Mouse (Mus musculus) left cerebral cortex, adult 2 months (tissue): ENCODE results near the gene Klrb1f. TPM values are rescaled to one million over a fixed set of nuclear protein-coding genes. Genes with fewer than 3 reads are reported as not detected.

Experiments
- DNase-seq, 2 experiments: peaks; one replicate each; pipeline ENCODE4 v3.0.0; 2021 to 2022; ENCODE audit warnings: low spot score in 2 of 2, mixed read lengths in 1 of 2; ENCODE audit errors: extremely low spot score in 1 of 2
- H3K27ac ChIP-seq: fragments of 200-600 bp; 2 replicates; pipeline ENCODE4 v1.8.1; 2022
- H3K4me3 ChIP-seq: fragments of 200-600 bp; 2 replicates; pipeline ENCODE4 v1.8.1; 2022
- CTCF ChIP-seq: fragments of 200-600 bp; IDR thresholded peaks from 2 replicates; pipeline ENCODE4 v1.8.1; 2022; ENCODE audit warnings: antibody characterized with exemption, mild to moderate bottlenecking, moderate library complexity
- intact Hi-C: fragments of 180-260 bp; cut with DNase I; formaldehyde crosslinking; loops from one replicate; pipeline ENCODE4 v1.15.1; 2025
- total RNA-seq, 2 experiments: library from RNA; stranded (reverse); gene quantifications; 2 replicates each; pipeline ENCODE4 v1.2.3; 2021

The Klrb1f gene
- total RNA-seq, 2 experiments from 2014 or later: not detected

DNA sequence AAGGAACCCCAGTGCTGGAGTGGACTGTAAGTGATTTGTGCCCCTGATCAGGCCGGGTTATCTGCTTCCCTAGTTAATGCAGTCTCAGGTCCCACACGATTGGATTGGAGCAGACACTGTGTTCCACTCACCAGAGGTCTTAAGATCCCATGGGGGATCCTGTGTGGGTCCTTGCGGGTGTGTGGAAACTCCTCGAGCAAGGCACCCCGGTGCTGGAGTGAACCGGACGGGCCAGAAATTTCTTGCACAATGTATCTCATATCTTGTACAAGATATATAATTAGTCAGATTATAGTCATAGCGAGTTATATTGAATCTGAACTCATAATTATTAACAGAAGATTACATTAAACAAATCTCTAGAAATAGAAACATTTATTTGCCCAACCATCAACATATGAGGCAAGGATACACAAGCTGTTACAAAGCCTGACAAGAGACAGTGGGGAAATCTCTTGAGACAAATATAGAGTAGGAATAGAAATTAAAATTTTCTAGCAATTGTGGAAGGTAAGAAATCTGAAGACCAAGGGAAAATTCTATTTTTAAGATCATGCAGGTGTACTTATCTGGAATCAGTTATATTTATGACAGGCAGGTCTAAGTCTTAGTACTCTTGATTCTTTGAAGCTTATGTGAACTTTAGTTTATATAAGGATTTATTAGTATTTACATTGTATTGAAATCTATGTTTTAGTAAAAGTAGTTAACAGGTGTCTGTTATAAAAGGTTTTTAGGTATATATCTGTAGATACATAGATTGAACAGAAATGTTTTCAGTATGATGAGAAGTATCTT is 18.1 kb upstream of the Klrb1f start:
- H3K4me3 ChIP-seq: no peak overlapping the region
- no peak for DNase-seq
- intact Hi-C loops: no loop called here
- no peak for TF ChIP-seq CTCF
- H3K27ac ChIP-seq: no peak overlapping the region

DNA sequence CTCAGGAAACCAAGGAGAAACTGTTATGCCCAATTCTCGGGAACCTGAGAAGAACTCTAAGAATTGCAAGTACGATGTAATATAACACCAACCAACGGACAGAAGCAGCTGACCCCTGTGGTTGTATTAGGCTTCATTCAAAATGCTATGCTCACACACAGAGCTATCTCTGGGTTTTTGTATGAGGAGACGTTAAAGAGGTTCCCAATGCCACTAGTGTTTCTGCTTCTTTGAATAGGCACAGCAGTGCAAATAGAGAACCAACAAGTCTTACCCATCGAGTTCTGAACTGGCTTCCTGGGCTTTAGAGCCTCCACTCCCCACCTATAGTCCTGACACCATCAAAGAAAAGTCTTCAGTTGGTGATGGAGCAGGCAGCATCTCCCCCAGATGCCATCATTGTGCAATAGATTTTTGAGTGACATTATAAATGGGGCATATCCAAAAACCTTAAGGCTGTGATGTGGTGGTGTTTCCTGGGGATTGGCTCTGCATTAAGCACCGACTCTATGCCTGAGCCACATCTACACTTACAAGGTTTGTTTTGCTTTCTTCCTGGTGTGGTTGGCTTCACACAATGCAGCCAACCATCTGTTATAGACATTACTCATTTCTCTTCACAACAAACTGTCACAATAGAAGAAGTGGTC is 15.4 kb upstream of the Klrb1f start:
- intact Hi-C loops: no loop called here
- Histone ChIP-seq H3K27ac (no peak overlapping the region), H3K4me3 (no peak overlapping the region)
- no peak for TF ChIP-seq CTCF
- no peak for DNase-seq

DNA sequence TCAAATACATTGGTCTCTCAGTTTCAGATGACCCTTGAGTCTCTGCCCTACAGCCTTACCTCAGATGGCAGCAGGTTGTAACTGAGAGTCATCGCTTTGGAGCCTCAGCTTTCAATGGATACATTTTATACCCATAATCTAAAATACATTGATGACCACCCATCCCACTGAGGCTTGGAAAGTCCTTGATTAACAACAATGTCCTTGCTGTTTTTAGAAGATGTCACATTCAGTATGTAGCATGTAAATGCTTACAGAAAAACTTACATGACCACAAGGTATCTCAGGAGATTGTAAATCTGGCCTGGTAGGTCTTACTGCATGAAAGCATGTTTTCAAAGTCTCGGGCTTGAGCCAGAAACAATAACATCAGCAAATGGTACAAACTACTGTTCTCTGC is 14.7 kb upstream of the Klrb1f start:
- intact Hi-C loops: no loop called here
- TF ChIP-seq CTCF: no peak
- H3K4me3 ChIP-seq: no peak overlapping the region
- DNase-seq: no peak
- no peak overlapping the region for H3K27ac ChIP-seq

DNA sequence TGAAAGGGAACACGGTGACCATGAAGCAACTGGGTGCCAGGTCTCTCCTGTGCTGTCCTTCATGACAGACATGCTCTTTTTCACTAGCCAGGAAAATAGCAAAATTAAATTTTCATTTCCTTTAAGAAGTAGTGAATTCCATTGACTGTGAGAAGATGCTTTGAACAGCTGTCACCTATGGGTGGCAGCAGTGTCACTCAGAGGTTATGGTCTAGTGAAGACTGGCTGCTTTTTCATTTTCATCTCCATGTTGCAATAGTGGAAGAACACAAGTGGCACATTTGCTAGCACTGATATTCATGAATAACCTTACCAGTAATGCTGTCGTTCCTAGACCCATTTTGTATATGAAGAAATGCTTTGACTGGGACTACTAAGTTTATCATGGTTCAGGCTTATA is 12.3 kb upstream of the Klrb1f start:
- TF ChIP-seq CTCF: peak; percentile 34
- intact Hi-C loops: no loop called here
- Histone ChIP-seq H3K27ac (no peak overlapping the region), H3K4me3 (no peak overlapping the region)
- no peak for DNase-seq

DNA sequence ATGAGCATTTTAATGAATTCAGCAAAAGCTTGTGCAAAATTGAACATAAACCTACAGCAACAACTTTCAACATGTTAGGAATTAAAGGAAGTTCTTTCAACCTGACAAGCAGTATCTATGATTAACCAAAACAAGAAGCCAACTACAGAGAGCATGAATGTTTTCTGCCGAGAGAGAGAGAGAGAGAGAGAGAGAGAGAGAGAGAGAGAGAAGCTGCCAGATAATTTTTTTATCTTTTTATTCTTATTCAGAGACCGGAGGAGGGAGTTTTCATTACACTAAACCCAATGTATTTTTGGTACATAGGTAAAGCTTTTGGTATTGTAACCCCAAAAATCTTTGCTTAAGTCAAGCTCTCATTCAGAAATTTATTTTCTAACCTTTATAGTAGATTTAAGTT is 10.7 kb upstream of the Klrb1f start:
- H3K4me3 ChIP-seq: no peak overlapping the region

DNA sequence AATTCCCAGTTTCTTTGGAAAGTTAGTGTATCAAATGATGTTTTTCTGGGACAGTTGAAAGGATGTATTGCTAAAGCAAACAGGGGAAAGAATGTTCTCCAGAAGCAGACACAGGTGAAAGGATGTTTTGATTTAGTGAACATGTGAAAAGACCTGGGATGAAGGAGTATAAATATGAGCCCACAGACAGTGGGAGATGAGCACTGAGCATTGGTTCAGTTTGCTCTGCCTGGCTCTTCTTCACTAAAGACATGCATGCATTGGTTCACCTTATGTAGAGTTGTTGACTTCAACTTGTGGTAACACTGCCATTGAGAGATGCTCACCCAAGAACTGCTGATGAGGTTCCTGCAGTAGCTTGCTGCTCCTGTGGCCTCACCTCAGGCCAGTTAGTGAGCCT is 9.4 kb upstream of the Klrb1f start:
- TF ChIP-seq CTCF: no peak
- H3K4me3 ChIP-seq: no peak overlapping the region
- no peak overlapping the region for H3K27ac ChIP-seq
- intact Hi-C loops: no loop called here
- DNase-seq: no peak

More for the DNA sequence above, 10.7 kb upstream of the Klrb1f start:
- TF ChIP-seq CTCF: no peak
- DNase-seq: no peak
- intact Hi-C loops: no loop called here
- no peak overlapping the region for H3K27ac ChIP-seq

DNA sequence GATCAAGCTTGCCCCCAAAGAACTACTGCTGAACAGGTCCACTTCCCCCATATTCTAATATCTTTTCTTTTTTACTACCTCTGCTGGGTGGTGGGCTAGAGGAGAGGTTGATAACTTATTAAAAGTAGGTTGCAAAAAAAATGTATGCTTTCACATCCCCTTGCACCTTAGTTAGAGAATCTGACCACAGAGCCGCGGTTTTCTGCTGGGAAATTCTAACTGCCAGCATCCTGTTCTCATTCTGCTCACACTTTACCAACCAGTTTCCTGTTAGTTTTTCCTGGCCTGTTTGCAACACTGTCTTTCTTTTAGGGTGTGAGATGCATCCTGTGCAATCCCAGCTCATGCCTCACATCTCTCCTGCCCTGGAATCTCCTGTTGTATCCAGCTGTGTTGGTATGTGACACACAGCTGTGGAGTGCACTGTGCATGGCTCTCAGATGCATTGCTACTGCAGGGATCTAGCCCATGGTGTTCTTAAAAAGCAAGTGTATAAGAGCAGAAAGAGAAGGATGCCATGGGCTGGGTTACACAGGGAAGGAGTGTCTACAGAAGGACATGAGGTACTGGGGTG is 8.7 kb upstream of the Klrb1f start:
- TF ChIP-seq CTCF: no peak
- no peak for DNase-seq
- intact Hi-C loops: no loop called here
- Histone ChIP-seq H3K27ac (no peak overlapping the region), H3K4me3 (no peak overlapping the region)

DNA sequence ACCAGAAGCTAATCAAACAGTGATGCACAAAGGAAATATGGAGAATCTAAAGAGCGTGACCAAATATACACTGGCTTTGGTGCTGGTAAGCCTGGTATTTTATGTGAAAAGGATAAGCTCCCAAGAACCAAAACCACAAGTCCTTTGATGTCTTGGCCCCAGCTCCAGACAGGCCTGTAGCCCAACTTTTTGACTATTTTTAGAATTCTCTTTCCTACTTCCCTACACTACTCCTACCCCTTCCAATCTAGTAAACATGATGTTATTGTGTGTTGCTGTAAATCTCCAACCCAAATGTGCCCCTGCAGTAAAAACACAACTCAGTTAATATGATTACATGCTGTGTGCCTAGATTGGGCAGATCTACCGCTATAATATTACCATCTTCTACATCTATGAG is 4.2 kb upstream of the Klrb1f start:
- H3K4me3 ChIP-seq: no peak overlapping the region
- intact Hi-C loops: no loop called here
- no peak overlapping the region for H3K27ac ChIP-seq
- no peak for DNase-seq
- no peak for TF ChIP-seq CTCF

DNA sequence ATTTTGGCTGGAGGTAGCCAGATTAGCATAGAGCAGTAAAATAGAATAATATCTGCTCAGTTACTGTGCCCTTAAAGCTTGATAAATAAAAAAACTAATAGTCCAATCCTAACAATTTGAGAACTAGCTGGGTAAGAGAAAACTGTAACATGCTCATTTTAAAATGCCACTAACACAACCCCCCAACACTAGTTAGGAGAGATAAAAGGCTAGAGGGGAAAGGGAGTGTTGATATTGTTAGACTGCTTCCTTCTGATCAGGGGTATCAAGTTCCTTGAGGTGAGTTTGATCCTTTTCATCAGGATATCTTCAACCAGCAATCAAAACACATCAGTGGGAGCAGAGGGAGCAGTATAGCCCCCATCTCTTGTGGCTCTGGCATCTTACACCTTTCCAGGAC is 3.2 kb upstream of the Klrb1f start:
- H3K27ac ChIP-seq: no peak overlapping the region
- no peak overlapping the region for H3K4me3 ChIP-seq
- intact Hi-C loops: no loop called here
- TF ChIP-seq CTCF: no peak
- no peak for DNase-seq

DNA sequence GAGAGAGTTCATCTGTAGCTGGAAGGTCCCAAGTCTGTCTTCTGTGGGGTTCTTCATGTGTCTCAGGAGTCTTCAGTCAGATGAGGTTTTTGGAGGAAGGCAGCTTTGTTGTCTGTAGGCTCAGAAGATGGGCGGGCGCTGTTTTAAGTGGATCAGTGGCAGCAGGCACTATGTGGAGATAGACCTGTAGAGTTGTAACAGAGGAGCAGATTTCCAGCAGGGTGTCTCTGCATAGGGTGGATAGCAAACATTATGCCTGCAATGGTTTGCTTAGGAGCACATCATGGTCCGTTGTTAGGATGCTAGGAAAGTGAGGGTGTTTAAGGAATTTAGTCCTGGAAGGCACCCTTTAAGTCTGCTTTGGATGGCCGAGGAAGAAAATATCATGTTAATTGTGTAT is 2.7 kb downstream of the Klrb1f start:
- TF ChIP-seq CTCF: no peak
- no peak overlapping the region for H3K27ac ChIP-seq
- H3K4me3 ChIP-seq: no peak overlapping the region
- no peak for DNase-seq
- intact Hi-C loops: no loop called here

DNA sequence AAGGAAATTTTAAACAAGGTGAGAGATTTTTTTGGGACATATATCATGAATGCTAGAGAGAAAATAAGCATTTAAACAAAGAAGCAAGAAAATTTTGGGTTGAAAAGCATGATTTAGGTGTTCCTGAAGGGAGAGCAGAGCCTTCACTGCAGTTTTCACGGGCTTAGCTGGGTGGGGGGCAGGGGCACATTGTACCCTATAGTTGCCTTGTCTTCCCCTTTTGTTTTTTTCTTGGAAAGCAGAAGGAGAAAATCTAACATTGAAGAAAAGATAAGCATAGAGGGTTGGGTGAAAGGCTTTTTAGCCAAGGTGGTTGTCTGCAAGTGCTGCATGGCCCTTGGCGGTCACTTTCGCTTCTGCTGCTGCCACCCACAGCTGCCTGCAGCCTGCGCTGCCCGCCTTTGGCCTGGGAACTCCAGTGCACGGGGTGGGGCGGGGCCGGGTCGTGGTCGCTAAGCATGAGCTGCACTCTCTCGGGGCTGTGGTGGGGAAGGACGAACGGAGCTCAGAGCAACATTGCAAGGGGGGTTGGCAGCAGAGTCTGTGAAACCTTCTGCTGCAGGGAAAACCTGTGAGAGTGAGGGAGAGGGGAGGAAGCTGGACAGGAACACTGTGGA is 3.3 kb downstream of the Klrb1f start:
- H3K4me3 ChIP-seq: peak overlapping the region; percentile 37
- intact Hi-C loops: no loop called here
- no peak overlapping the region for H3K27ac ChIP-seq
- no peak for DNase-seq
- TF ChIP-seq CTCF: no peak

DNA sequence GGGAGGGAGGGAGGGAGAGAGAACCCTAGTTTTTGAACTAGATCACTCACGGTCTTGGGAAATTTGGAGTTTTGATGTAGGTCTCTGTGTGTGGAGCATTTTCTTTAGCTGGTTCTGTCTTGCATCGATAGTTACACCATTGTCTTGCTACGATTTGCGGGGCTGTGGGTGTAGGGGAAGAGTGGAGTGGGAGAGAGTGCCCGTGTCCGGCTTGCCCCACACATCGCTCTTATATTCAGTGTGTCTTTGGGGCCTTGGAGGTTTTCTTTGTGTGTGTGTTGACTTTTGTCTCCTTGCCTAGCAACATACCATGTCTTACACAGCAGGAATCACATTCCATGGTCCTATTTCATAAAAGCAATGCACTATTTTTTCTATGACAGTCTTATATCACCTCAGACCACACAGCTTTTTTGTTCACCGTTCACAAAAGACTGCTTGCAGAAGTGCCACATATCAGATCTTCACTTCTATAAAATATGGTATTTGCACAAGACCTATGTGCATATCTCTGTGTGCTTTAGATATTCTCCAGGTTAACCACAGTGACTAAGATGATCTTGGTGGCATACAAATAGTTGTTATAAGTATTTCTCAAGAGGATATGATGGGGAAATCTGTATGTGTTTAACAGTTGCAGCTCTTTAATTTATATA is 4.0 kb downstream of the Klrb1f start:
- no peak overlapping the region for H3K27ac ChIP-seq
- TF ChIP-seq CTCF: no peak
- no peak overlapping the region for H3K4me3 ChIP-seq
- intact Hi-C loops: no loop called here
- no peak for DNase-seq
